ENCODE assay signal across 10 mouse cellular contexts in the genomic region with DNA sequence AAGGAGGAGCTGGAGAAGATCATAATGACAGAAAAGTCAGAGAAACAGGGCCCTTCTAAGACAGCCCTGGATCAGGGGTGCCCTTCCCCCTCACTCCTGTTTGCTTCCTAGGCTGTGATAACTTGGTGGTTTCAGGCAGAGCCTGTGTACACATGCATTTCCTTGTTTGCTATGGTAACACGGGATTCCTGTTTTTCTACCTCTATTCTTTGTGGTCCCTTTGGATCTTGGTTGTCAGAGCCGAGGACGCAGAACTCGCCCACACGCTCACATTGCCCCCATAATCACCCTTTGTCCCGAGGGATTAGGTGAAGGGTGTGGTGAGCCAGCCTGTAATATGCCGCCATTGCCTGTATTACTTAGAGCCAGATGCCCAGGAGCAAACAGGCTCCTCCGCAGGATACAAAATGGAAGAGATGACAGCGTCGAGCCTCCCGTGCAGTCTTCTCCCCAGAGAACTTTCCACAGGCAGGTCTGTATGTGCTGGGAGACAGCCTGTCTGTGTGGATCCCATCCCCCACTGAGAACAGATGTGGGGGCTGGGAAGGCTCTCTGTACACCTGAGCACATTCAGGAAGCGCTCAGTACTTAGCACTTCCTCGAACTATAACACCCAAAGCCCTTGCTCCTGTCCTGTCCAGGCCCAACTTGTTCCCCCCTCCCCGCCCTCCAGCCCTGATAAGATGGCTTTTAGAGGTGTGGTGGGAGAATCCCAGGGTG. TPM values are rescaled to one million over a fixed set of nuclear protein-coding genes. Genes with fewer than 3 reads are reported as not detected.
DNase-seq lines count a peak whose midpoint lies in the region; ATAC-seq lines count a peak whose summit lies in the region.
"Had no signal": no experiment of that assay in that cellular context is flagged by ENCODE, and none has a peak within 500 bp of the region (broad histone marks: within the 10 kb centered on the region; RNA-seq: fewer than 3 reads in every experiment).

No protein-coding gene starts in this region.

- ATAC-seq in neural tube, embryonic 13.5 days (ENCODE audit: low read depth): no peak
- ATAC-seq in embryonic facial prominence, embryonic 14.5 days (ENCODE audit: low read depth): peak; percentile 87
- ATAC-seq in stomach, embryonic 15.5 days (ENCODE audit: insufficient read depth, low FRiP score, low read depth): peak; percentile 76

- no peaks in the 10 kb centered on the region for H3K36me3 ChIP-seq in neural tube, embryonic 13.5 days
- H3K36me3 ChIP-seq in embryonic facial prominence, embryonic 14.5 days (ENCODE audit: control insufficient read depth, insufficient read depth, low read length): no peaks in the 10 kb centered on the region
- H3K36me3 ChIP-seq in limb, embryonic 10.5 days: no peaks in the 10 kb centered on the region
- H3K36me3 ChIP-seq in stomach, embryonic 15.5 days: no peaks in the 10 kb centered on the region

- no peak overlapping the region for H3K4me3 ChIP-seq in neural tube, embryonic 13.5 days
- H3K4me3 ChIP-seq in embryonic facial prominence, embryonic 14.5 days (ENCODE audit: low read depth, low read length): peak overlapping the region; percentile 7; the same call in 1 of the 2 replicates
- no peak overlapping the region for H3K4me3 ChIP-seq in limb, embryonic 10.5 days
- no peak overlapping the region for H3K4me3 ChIP-seq in stomach, embryonic 15.5 days (replicated peaks)

- H3K27me3 ChIP-seq in neural tube, embryonic 13.5 days: no peaks in the 10 kb centered on the region
- no peaks in the 10 kb centered on the region for H3K27me3 ChIP-seq in embryonic facial prominence, embryonic 14.5 days (replicated peaks; ENCODE audit: control insufficient read depth, insufficient read depth, low read length)
- no peaks in the 10 kb centered on the region for H3K27me3 ChIP-seq in limb, embryonic 10.5 days (ENCODE audit: low read depth, poor library complexity, severe bottlenecking)
- no peaks in the 10 kb centered on the region for H3K27me3 ChIP-seq in stomach, embryonic 15.5 days (replicated peaks)

- no peaks in the 10 kb centered on the region for H3K9me3 ChIP-seq in neural tube, embryonic 13.5 days
- H3K9me3 ChIP-seq in embryonic facial prominence, embryonic 14.5 days (ENCODE audit: control insufficient read depth, low read length): no peaks in the 10 kb centered on the region
- no peaks in the 10 kb centered on the region for H3K9me3 ChIP-seq in limb, embryonic 10.5 days (replicated peaks)
- no peaks in the 10 kb centered on the region for H3K9me3 ChIP-seq in stomach, embryonic 15.5 days

- no peak for DNase-seq in neural tube, embryonic 10.5 days (ENCODE audit: extremely low spot score, low spot score)
- DNase-seq in embryonic facial prominence, embryonic 14.5 days (ENCODE audit: low spot score): peak; percentile 79
- DNase-seq in limb, embryonic 10.5 days (ENCODE audit: low spot score): no peak
- DNase-seq in gastrocnemius, postnatal 36 days: no peak
- DNase-seq in ovary, adult 18-20 months (ENCODE audit: low spot score): no peak
- DNase-seq in yolk sac, embryonic 10.5 days (ENCODE audit: low spot score): no peak
- DNase-seq: heart, adult 18-20 months; lung, embryonic 14.5 days had no signal

- WGBS in neural tube, embryonic 13.5 days: 53% methylated on average over 14 of the region's 14 CpGs
- WGBS in embryonic facial prominence, embryonic 14.5 days: 32% methylated on average over 14 of the region's 14 CpGs
- WGBS in limb, embryonic 10.5 days: 57% methylated on average over 14 of the region's 14 CpGs
- 41% methylated on average over 14 of the region's 14 CpGs for WGBS in stomach, embryonic 15.5 days

- intact Hi-C loops in gastrocnemius, postnatal 36 days (cut with DNase I): no loop called here

- peak overlapping the region; percentile 32; the same call in 1 of the 2 replicates for H3K9ac ChIP-seq in neural tube, embryonic 13.5 days
- peak overlapping the region; percentile 41; the same call in 1 of the 2 replicates for H3K9ac ChIP-seq in embryonic facial prominence, embryonic 14.5 days (ENCODE audit: low read depth, low read length)
- H3K9ac ChIP-seq in stomach, embryonic 15.5 days: no peak overlapping the region
- H3K9ac ChIP-seq: lung, embryonic 14.5 days had no signal

- H3K27ac ChIP-seq in neural tube, embryonic 13.5 days (replicated peaks): no peak overlapping the region; the same call in 1 of the 2 replicates
- peak overlapping the region; percentile 70 for H3K27ac ChIP-seq in embryonic facial prominence, embryonic 14.5 days (replicated peaks; ENCODE audit: low read depth, low read length)
- H3K27ac ChIP-seq in limb, embryonic 10.5 days: peak overlapping the region; percentile 14; the same call in 1 of the 2 replicates
- peak overlapping the region; percentile 74 for H3K27ac ChIP-seq in stomach, embryonic 15.5 days

- peaks cover 12% of the 10 kb centered on the region for H3K4me1 ChIP-seq in neural tube, embryonic 13.5 days (replicated peaks)
- H3K4me1 ChIP-seq in embryonic facial prominence, embryonic 14.5 days (ENCODE audit: control insufficient read depth, insufficient read depth, low read length): peaks cover 14% of the 10 kb centered on the region
- peaks cover 30% of the 10 kb centered on the region for H3K4me1 ChIP-seq in limb, embryonic 10.5 days
- 0 out of 2 replicates have a peak, but pooled peaks cover 3% of the 10 kb centered on the region for H3K4me1 ChIP-seq in stomach, embryonic 15.5 days

- H3K4me2 ChIP-seq in neural tube, embryonic 13.5 days: peak overlapping the region; percentile 16; the same call in 1 of the 2 replicates
- peak overlapping the region; percentile 18 for H3K4me2 ChIP-seq in embryonic facial prominence, embryonic 14.5 days (ENCODE audit: low read depth, low read length)
- H3K4me2 ChIP-seq in stomach, embryonic 15.5 days: peak overlapping the region; percentile 8; the same call in 1 of the 2 replicates
- H3K4me2 ChIP-seq: lung, embryonic 14.5 days had no signal

RNA-seq across cellular contexts. Expression of gene Pex26, which starts 7.3 kb away (rescaled TPM):
- polyA plus RNA-seq in neural tube, embryonic 13.5 days (2015; fragmentation: Nextera tagmentation; extraction: Ambion mirVana): 12.3 and 13.5 TPM in 2 replicates
- 7.6 and 8.9 TPM in 2 replicates for polyA plus RNA-seq in embryonic facial prominence, embryonic 14.5 days (2014; fragmentation: Nextera tagmentation; extraction: Ambion mirVana)
- 8.9 and 10.3 TPM in 2 replicates for polyA plus RNA-seq in limb, embryonic 10.5 days (2016; fragmentation: Nextera tagmentation; extraction: Ambion mirVana)
- polyA plus RNA-seq in stomach, embryonic 15.5 days (2015; fragmentation: Nextera tagmentation; extraction: Ambion mirVana): 13.6 and 14.0 TPM in 2 replicates
- 1 to 10 TPM; 2.2 to 2.9 TPM for total RNA-seq in gastrocnemius, postnatal 36 days (2021)

RNA-seq across cellular contexts. Expression of gene Tuba8, which starts 34.3 kb away (rescaled TPM):
- polyA plus RNA-seq in neural tube, embryonic 13.5 days (2015; fragmentation: Nextera tagmentation; extraction: Ambion mirVana): 0.21 and 0.25 TPM in 2 replicates
- polyA plus RNA-seq in embryonic facial prominence, embryonic 14.5 days (2014; fragmentation: Nextera tagmentation; extraction: Ambion mirVana): 1.9 and 2.3 TPM in 2 replicates
- polyA plus RNA-seq in limb, embryonic 10.5 days (2016; fragmentation: Nextera tagmentation; extraction: Ambion mirVana): 0.33 and 0.40 TPM in 2 replicates
- 0.59 and 1.0 TPM in 2 replicates for polyA plus RNA-seq in stomach, embryonic 15.5 days (2015; fragmentation: Nextera tagmentation; extraction: Ambion mirVana)
- 100 to 1,000 TPM; 183 to 207 TPM for total RNA-seq in gastrocnemius, postnatal 36 days (2021)

RNA-seq across cellular contexts. Expression of gene Mical3, which starts 45.4 kb away (rescaled TPM):
- 28.1 TPM in 2 replicates for polyA plus RNA-seq in neural tube, embryonic 13.5 days (2015; fragmentation: Nextera tagmentation; extraction: Ambion mirVana)
- 17.0 and 19.2 TPM in 2 replicates for polyA plus RNA-seq in embryonic facial prominence, embryonic 14.5 days (2014; fragmentation: Nextera tagmentation; extraction: Ambion mirVana)
- 8.2 and 9.8 TPM in 2 replicates for polyA plus RNA-seq in limb, embryonic 10.5 days (2016; fragmentation: Nextera tagmentation; extraction: Ambion mirVana)
- 10.7 and 11.7 TPM in 2 replicates for polyA plus RNA-seq in stomach, embryonic 15.5 days (2015; fragmentation: Nextera tagmentation; extraction: Ambion mirVana)
- 10 to 100 TPM; 49.6 to 54.7 TPM for total RNA-seq in gastrocnemius, postnatal 36 days (2021)
